Mouse (Mus musculus) ZHBTc4 (cell line): Measurements from ENCODE around the gene Ccl21a.
"Not testable (repeated sequence)": the region's sequence is repeated elsewhere in the genome, so short reads cannot be mapped to it uniquely, and the experiment has no call there.

ENCODE experiments used
- DNase-seq: peaks from one replicate; pipeline ENCODE4 v3.0.0-alpha.2; 2011; ENCODE audit warnings: low read depth, low spot score

The Ccl21a gene

GRCm38 (mm10) chr4:42773893-42774292 lies at the start of gene Ccl21a:
TSS of gene Ccl21a (minus strand) at chr4:42773993.
- not testable (repeated sequence) for DNase-seq

GRCm38 (mm10) chr4:42756477-42756876 lies 17.3 kb downstream of the Ccl21a start, which contains the start of gene Ccl19:
TSS of gene Ccl19 (minus strand) at chr4:42756577.
- DNase-seq: not testable (repeated sequence)

- DNase-seq: not testable (repeated sequence)
Measured at GRCm38 (mm10) chr4:42735245-42735644, 38.5 kb downstream of the Ccl21a start, which contains the start of gene 4930578G10Rik. TSS of gene 4930578G10Rik (plus strand) at chr4:42735545.
